Mouse (Mus musculus) mature B cell (primary cell): Measurements from ENCODE around the gene Pacrg.

ENCODE experiments used
- in situ Hi-C: fragments of 300-500 bp; cut with MboI; formaldehyde crosslinking; loops from 2 replicates; pipeline ENCODE4 v1.14.3; 2019

Gene Pacrg

GRCm38 (mm10) chr17:10370660-10371130, 469.4 kb downstream of the Pacrg start:
- in situ Hi-C loops = no loop called here

- in situ Hi-C loops = no loop called here
Measured at GRCm38 (mm10) chr17:10369961-10370659, 470.0 kb downstream of the Pacrg start.

GRCm38 (mm10) chr17:10367044-10367443, 473.1 kb downstream of the Pacrg start:
- in situ Hi-C loops = no loop called here

- in situ Hi-C loops = no loop called here
Measured at GRCm38 (mm10) chr17:10366577-10366976, 473.5 kb downstream of the Pacrg start.

- in situ Hi-C loops = no loop called here
Measured at GRCm38 (mm10) chr17:10365501-10366482, 474.3 kb downstream of the Pacrg start.

GRCm38 (mm10) chr17:10363151-10363550, 477.0 kb downstream of the Pacrg start:
- in situ Hi-C loops = no loop called here

- in situ Hi-C loops = no loop called here
Measured at GRCm38 (mm10) chr17:10361882-10362291, 478.2 kb downstream of the Pacrg start.

- in situ Hi-C loops = no loop called here
Measured at GRCm38 (mm10) chr17:10360738-10361137, 479.4 kb downstream of the Pacrg start.

GRCm38 (mm10) chr17:10359466-10359865, 480.6 kb downstream of the Pacrg start:
- in situ Hi-C loops = no loop called here

GRCm38 (mm10) chr17:10357348-10357747, 482.8 kb downstream of the Pacrg start:
- in situ Hi-C loops = no loop called here

GRCm38 (mm10) chr17:10356294-10356693, 483.8 kb downstream of the Pacrg start:
- in situ Hi-C loops = no loop called here

- in situ Hi-C loops = no loop called here
Measured at GRCm38 (mm10) chr17:10355746-10356145, 484.4 kb downstream of the Pacrg start.
